Mouse (Mus musculus): ENCODE measurements at regions not wholly inside any gene's neighbourhood (a gene's known extent, or its start where the extent isn't known, plus 50 kb on each side); places are given as distances from the start of the nearest gene placed in this dataset.
A peak's percentile ranks its signal among the peaks of the same experiment; 100 is the strongest.

- no peaks in the 10 kb centered on the region for H3K36me3 ChIP-seq
- no peaks in the 10 kb centered on the region for H3K4me1 ChIP-seq
- H3K27me3 ChIP-seq (replicated peaks), result no peaks in the 10 kb centered on the region
- ATAC-seq (ENCODE audit: low FRiP score, low read depth), result no peak
- no peaks in the 10 kb centered on the region for H3K9me3 ChIP-seq
- no peak overlapping the region for H3K4me2 ChIP-seq (replicated peaks)
- H3K27ac ChIP-seq, result no peak overlapping the region
- H3K4me3 ChIP-seq, result no peak overlapping the region
- no peak overlapping the region for H3K9ac ChIP-seq
- WGBS, result 62% methylated on average over 4 of the region's 4 CpGs
These were observed 63.4 kb upstream of the Gm5458 start for GRCm38 (mm10) chr14:19665756-19666155.

- 77% methylated on average over 2 of the region's 2 CpGs for WGBS
- ATAC-seq (ENCODE audit: low FRiP score, low read depth), result no peak
These were observed 71.7 kb upstream of the Gm5458 start for GRCm38 (mm10) chr14:19674046-19674445.

GRCm38 (mm10) chr14:19688426-19688825, 62.6 kb upstream of the Nid2 start:
- H3K4me1 ChIP-seq, result no peaks in the 10 kb centered on the region
- no peaks in the 10 kb centered on the region for H3K36me3 ChIP-seq
- no peak overlapping the region for H3K27ac ChIP-seq
- no peak overlapping the region for H3K9ac ChIP-seq
- H3K27me3 ChIP-seq (replicated peaks), result no peaks in the 10 kb centered on the region
- no peak overlapping the region for H3K4me3 ChIP-seq
- no peak overlapping the region for H3K4me2 ChIP-seq (replicated peaks)
- ATAC-seq (ENCODE audit: low FRiP score, low read depth), result no peak
- no peaks in the 10 kb centered on the region for H3K9me3 ChIP-seq

More at GRCm38 (mm10) chr14:19674046-19674445, 71.7 kb upstream of the Gm5458 start:
- Histone ChIP-seq H3K27me3 (replicated peaks) (no peaks in the 10 kb centered on the region), H3K9me3 (no peaks in the 10 kb centered on the region), H3K4me3 (no peak overlapping the region), H3K27ac (no peak overlapping the region), H3K9ac (no peak overlapping the region), H3K4me1 (no peaks in the 10 kb centered on the region), H3K36me3 (no peaks in the 10 kb centered on the region), H3K4me2 (replicated peaks) (no peak overlapping the region)

- Histone ChIP-seq H3K4me1 (no peaks in the 10 kb centered on the region), H3K36me3 (no peaks in the 10 kb centered on the region), H3K27ac (no peak overlapping the region), H3K27me3 (replicated peaks) (peaks cover 7% of the 10 kb centered on the region; the same call in 1 of the 2 replicates), H3K9me3 (no peaks in the 10 kb centered on the region), H3K4me2 (replicated peaks) (no peak overlapping the region), H3K4me3 (no peak overlapping the region), H3K9ac (no peak overlapping the region)
- 86% methylated on average over 2 of the region's 2 CpGs for WGBS
- ATAC-seq (ENCODE audit: low FRiP score, low read depth), result no peak
These were observed 57.5 kb upstream of the Nid2 start for GRCm38 (mm10) chr14:19693606-19694005.

- peaks cover 7% of the 10 kb centered on the region; the same call in 1 of the 2 replicates for H3K27me3 ChIP-seq (replicated peaks)
- no peaks in the 10 kb centered on the region for H3K9me3 ChIP-seq
- H3K36me3 ChIP-seq, result no peaks in the 10 kb centered on the region
- ATAC-seq (ENCODE audit: low FRiP score, low read depth), result no peak
- H3K4me3 ChIP-seq, result no peak overlapping the region
- no peak overlapping the region for H3K9ac ChIP-seq
- no peak overlapping the region for H3K4me2 ChIP-seq (replicated peaks)
- no peak overlapping the region for H3K27ac ChIP-seq
- no peaks in the 10 kb centered on the region for H3K4me1 ChIP-seq
These were observed 56.8 kb upstream of the Nid2 start for GRCm38 (mm10) chr14:19694289-19694688.

GRCm38 (mm10) chr14:19699497-19699896, 51.6 kb upstream of the Nid2 start:
- Histone ChIP-seq H3K27ac (no peak overlapping the region), H3K4me1 (no peaks in the 10 kb centered on the region), H3K9ac (no peak overlapping the region), H3K4me3 (no peak overlapping the region), H3K27me3 (replicated peaks) (peaks cover 23% of the 10 kb centered on the region; the same call in 1 of the 2 replicates), H3K4me2 (replicated peaks) (no peak overlapping the region), H3K36me3 (no peaks in the 10 kb centered on the region), H3K9me3 (no peaks in the 10 kb centered on the region)
- peak; percentile 55; the same call in 1 of the 2 replicates for ATAC-seq (ENCODE audit: low FRiP score, low read depth)
- WGBS, result 40% methylated on average over 4 of the region's 4 CpGs
